Mouse (Mus musculus): ENCODE results near the gene Hoxc8. TPM values are rescaled to one million over a fixed set of nuclear protein-coding genes. Genes with fewer than 3 reads are reported as not detected.

Hoxc8 gene
- polyA plus RNA-seq, 3 experiments from 2014 or later, result 0.20 TPM; not detected in 2

- ATAC-seq, result no peak
These were observed 19.9 kb downstream of the Hoxc8 start for GRCm38 (mm10) chr15:103010112-103010846.

GRCm38 (mm10) chr15:103010847-103011555, 20.6 kb downstream of the Hoxc8 start:
- ATAC-seq, result no peak

- no peak for ATAC-seq
These were observed 21.6 kb downstream of the Hoxc8 start for GRCm38 (mm10) chr15:103011928-103012486.

DNA sequence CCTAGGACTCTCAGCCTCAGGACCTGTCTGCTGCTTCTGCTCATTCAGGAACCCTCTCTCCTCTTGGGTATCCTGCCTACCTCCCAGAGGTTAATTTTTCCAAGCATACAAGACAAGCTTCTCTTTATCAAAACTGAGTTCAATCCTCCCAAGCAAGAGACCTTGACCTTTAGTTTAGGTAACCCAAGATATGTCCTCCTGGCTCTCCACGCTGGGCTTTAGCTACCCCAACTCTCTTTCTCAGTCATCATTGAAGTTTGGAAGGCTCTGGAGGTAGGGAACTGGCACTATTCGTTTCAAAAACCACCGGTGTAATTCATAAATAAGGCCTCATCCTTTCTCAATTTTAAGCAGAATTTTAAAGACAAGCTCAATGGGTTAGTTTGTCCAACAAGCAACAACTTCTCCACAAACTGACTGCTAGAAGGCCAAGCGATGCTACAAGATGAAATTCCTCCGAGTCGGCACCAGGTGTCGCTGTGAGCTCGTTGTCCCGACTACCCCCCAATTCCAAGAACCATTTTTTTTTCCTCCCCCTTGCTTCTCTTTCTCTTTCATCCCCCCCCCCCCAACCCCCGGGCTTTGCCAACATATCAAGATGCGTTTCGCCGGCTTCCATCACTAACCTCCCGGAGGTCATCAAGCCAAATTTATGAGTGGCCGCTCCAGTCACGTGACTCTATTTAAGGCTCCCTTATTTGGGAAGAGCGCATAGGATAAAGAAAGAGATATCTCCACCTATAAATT, 23.0 kb downstream of the Hoxc8 start:
- ATAC-seq, result no peak

DNA sequence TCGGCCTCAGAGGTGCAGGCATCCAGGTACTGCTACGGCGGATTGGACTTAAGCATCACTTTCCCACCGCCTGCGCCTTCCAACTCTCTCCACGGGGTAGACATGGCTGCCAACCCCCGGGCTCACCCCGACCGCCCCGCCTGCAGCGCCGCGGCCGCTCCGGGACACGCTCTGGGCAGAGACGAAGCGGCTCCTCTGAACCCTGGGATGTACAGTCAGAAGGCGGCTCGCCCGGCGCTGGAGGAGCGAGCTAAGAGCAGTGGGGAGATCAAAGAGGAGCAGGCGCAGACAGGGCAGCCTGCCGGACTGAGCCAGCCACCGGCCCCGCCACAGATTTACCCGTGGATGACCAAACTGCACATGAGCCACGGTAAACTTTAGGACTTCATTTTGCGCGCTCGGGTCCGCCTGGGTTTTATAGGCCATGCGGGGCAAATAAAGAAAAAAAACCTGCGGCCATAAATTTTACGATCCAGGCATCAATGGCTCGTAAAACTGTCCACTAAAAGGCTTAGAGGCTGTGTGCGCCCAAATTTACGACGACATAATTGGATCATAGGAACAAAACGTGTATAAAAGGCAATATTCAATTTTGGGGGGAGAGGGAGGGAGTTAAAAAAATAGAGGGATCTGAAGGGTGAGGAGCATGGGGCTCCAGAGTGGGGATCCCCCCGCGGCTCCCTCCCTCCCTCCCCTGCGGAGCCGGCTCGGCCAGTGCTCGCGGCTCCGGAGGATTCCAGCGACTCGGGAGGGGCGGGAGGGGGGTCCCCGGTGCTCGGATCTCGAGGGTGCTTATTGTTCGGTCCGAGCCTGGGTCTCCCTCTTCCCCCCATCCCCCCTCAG, 24.0 kb downstream of the Hoxc8 start:
- ATAC-seq, result no peak

DNA sequence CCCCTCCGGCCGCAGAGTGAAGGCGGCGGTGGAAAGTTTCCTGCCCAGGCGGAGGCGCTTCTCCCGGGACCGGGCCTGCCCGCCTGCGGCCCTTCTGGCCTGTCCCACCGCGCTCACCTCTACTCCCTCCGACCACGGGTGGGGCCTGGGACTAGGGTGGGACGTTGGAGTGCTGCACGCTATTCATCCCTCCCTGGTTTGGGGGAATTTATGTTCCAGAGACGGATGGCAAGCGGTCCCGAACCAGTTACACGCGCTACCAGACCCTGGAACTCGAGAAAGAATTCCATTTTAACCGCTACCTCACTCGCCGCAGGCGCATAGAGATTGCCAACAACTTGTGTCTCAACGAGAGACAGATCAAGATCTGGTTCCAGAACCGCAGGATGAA, 24.6 kb downstream of the Hoxc8 start:
- ATAC-seq, result no peak

DNA sequence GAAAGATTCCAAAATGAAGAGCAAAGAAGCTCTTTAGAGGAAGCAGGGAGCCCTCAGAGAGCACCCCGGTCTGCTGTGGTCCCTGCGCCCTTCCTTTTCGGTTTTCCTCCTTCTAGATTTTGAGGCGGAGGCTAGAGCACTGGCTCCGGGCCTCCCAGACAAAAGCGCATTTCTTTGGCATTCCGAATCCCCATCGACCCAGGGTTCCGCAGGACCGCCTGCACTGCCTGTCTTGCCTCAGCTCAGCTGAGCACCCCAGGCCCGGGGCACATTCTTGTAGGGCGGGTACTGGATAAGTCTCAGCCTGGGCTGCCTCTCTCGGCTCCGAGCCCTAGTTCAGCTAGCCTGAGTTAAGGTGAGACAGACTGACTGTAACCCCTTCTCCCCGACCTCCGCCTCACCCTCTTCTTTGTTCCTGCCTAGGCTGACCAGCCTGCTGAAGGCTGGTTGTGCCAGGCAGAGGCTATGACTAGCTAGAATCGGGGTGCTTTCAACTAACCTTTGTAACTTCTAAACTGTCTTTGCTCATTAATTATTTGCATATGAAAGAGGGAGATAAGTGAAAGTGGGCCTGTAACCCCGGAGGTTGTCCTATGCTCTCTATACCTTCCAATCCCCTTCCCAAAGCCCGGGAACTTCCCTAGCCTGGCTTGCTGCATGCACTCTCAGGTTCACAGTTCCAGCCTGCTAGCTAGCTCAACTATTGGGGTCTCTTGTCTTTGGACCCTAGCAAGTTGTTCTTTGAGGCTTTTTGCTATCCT, 25.2 kb downstream of the Hoxc8 start:
- no peak for ATAC-seq

DNA sequence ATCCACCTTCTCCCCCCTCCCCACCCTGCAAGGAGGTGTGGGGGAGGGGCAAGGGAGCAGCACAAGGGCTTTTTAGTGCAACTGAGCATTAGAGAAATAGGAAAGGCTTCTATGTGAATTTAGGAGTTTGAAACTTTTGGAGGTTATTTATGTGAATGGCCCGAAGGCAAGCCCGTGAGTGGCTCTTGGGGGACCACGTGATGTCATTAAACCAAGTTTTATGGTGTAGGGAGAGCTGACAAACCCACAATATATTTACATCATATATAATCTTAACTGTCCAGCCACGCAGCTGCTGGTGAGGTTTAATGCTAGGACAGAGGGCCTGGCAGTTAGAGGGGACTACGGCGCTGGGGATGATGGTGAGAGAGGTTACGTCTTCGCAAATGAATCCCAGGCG, 28.2 kb downstream of the Hoxc8 start, which contains the start of gene Hoxc4:
Gene Hoxc4 (plus strand): TSS at position 299 of the 400 bp plus-strand sequence.
- ATAC-seq, result no peak

GRCm38 (mm10) chr15:103020899-103021418, 30.6 kb downstream of the Hoxc8 start:
- ATAC-seq, result no peak

DNA sequence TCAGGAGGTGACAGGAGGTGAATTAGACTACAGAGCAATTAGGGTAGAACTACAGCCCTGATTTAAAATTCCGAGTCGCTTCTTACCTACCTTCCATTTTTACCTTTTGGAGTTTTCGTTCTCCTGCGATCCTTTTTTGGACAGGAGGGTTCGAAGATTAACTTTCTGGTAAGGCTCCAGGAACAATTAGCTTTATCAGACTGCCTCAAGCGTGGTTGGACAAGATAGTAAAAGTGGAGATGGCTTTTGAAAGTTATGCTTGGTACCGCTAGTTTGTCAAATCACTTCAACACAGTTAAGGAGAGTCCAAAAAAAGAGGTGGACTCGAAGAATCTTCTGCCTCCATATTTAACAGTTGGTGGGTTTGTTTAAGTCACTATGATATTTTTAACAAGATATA, 31.1 kb downstream of the Hoxc8 start:
- no peak for ATAC-seq

DNA sequence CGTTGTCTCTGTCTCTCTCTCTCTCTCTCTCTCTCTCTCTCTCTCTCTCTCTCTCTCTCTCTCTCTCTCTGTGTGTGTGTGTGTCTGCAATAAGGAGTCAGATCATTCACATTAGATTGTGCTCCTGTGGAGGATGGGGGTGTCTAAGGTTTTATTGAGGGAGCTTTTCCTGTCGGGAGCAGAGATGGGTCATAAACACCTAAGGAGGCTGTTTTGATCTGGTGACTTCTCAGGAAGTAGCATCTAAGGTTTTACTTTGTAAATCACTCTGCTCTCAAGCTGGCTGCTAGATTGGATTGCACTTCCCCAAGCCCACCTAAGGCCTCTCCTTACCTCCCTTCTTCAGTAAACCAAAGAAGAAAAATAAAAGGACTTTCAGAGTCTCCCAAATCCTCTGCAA, 33.7 kb downstream of the Hoxc8 start:
- no peak for ATAC-seq

- no peak for ATAC-seq
These were observed 37.1 kb downstream of the Hoxc8 start for GRCm38 (mm10) chr15:103027266-103028235.

GRCm38 (mm10) chr15:103028916-103029512, 38.6 kb downstream of the Hoxc8 start:
- no peak for ATAC-seq

- no peak for ATAC-seq
These were observed 39.7 kb downstream of the Hoxc8 start for GRCm38 (mm10) chr15:103030142-103030541.

DNA sequence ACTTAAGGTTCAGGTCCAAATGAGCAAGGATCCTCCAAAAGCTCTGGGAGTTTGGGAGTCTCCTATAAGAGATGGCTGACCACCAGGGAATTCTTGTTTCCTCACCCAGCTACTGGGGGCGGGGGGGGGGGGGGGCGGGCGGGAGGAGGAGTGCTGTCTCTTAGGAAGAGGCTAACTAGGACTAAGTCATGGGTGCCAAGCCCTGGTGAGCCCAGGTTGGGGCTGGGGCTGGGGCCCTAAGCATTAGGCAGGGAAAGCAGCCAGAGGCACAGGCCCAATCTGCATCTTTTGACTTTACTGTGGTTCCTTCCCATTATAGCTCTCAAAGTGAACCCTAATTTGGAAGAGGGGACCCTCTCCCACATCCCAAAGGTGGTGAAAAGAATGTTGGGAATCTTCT, 41.8 kb downstream of the Hoxc8 start:
- no peak for ATAC-seq

DNA sequence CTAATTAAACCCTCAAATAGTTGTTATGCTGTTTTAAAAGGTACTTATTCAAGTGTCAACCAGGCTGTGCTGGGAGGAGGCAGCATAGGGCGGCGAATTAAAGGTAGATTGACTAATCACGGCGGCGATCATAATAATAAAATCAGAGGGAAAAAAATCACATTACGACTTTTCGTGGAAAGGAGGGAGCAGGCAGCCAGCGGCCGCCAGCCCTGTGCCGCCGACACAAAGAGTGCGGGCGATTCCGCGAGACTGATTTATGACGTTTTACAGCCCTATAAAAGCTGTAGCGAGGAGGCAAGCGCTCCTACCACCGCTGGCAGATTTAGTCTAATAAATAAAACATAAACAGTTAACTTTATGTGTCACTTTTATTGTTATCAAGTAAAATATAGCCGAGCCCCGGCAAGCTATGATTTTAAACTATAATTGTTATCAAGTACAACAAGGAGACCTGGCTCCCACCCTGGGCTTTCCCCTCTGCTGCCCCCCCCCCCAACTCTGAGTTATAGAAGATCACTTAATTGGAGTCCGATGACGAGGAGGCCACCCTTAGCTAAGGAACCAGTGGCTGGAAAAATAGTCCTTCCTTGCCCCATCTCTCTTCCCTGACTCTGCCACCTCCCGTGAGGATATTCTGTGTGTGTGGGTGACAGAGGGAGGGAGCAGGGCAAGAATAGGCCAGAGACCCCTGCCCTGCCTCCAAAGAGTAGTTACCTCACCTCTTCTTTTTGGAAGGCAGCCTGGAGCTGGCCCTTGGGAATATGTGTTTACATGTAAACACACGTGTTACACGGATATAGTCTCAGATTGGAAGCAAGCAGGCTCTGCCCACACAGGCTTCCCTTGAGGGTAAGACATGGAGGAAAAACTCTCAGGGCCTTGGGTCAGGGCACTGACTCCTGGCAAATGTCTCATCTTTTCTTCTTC, 42.5 kb downstream of the Hoxc8 start:
- ATAC-seq, result no peak

DNA sequence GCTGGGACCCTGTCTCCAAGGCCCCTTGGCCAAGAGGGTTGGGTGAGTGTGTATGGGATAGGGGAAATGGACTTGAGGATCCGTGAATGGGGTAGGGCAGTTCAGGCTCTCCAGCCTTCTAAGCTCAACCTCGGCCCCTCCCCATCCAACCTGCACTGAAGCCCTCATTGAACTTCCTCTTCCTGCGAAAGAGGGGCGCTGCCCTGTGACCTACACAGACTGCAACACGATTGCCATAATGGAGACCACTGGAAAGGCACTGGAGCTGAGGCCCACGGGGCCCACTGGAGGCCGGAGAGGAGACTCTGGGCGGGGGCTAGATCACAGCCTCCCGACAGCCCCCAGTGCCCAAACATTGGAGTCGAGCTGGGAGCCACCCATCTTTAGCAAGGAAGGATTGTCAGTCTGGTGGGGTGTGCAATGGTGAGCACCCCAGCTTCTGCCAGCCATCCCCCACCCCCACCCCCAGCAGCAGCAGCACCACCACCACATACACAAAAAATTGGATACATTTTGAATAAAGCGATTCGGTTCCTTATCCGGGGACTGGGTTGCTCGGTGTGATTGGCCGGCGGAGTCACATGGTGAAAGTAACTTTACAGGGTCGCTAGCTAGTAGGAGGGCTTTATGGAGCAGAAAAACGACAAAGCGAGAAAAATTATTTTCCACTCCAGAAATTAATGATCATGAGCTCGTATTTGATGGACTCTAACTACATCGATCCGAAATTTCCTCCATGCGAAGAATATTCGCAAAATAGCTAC, 43.8 kb downstream of the Hoxc8 start:
- no peak for ATAC-seq

All from inflammation-experienced regulatory T-cells, adult 6 months (primary cell).